Mouse (Mus musculus) heart, adult 11 months (tissue): Measurements from ENCODE around the gene Stk35.

Source experiments
- DNase-seq: peaks from one replicate; pipeline ENCODE4 v3.0.0; 2022

The Stk35 gene

DNA sequence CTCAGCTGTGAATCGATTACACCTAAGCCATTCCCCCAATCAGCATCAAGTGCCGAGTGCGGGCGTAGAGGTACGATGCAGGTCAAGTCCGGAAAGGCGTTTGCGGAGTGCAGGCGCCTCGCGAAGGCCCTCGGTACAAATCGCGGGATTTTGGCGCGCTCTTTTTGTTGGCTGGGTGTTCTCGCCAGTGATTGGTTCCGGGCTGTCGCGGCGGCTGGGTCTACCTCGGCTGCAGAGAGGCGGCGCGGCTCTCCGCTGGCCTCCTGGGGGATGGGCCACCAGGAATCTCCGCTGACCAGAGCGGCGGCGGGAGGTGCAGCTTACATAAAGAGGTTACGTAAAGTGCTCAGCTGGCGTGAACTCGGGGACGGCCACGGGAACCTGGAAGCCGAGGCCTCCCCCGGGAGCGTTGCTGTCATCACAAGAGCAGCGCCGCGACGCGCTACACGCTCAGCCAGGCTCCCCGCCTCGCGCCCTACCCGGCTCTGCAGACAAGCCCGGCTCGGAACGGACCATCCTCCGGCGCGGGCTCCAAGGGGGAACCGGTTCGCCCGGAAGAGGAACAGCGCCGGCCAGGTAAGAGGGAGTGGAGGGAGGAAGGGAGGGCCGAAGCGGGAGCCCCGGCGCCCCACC is at the start of gene Stk35:
Gene Stk35 (plus strand): TSS at position 247 of the 633 bp plus-strand sequence.
- peak; percentile 100 for DNase-seq

DNA sequence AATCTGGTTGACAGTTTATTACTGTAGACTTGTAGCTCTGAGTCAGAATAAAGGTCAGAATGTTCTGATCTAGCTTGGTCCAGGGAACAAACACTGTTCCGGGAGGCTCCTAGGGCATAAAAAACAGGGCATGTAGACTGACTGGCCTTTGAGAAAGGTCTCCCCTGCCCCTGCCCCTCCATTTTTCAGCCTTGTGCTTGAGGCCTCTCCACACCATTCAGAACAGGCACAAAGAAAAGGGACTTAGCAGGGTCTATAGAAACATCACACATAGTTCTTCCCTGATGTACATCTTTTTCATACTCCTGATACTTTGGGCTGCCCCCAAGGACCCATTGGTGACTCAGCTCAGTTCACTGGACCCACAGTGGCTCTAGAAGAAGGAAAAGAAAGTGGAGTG is 18.3 kb upstream of the Stk35 start:
- DNase-seq, result no peak

DNA sequence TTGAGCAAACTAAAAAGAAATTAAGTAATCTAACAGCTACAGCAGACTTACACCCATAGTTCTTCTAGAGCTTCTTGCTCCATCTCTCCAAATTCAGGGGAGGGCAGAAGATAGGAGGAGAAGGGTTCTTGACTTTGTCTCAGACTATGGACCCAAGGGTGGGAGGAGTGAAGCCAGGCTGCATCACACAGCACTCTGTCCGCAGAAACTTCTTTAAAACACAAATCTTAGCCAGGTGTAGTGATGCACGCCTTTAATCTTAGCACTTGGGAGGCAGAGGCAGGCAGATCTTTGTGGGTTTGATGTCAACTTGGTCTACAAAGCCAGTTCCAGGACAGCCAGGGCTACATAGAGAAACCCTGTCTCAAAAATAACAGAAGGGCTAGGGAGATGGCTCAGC is 3.8 kb upstream of the Stk35 start:
- DNase-seq, result peak; percentile 79

DNA sequence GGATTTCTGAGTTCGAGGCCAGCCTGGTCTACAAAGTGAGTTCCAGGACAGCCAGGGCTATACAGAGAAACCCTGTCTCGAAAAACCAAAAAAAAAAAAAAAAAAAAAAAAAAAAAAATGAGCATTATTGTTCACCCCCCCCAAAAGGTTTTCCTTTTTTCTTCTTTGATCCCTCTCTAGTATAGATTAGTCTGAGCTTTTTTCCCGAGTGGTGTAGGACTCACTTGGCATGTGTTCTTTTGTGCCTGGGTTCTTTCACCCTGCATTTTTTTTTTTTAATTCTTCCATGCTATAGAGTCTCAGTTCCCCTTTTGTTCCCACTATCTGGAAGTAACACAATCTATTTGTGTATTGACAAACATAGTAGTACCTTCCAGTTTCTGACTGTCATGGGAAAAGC is 2.6 kb upstream of the Stk35 start:
- DNase-seq, result no peak

DNA sequence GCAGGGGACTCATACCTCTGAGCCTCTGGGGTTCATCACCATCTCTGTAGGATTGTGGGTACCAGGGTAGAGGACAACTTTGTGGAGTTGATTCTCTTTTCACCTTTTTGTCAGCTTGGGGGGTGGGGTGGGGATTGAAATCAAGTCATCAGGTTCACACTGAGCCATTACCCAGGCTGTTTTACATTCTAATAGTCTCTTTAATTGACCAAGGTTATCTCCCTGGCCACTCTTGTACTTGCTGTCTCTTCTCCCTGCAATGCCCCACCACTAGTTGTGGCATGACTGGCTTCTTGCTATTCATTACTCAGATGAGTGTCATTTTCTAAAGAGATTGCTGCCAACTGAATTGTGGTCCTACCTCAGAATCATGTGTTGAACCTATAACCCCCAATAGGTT is 1.9 kb upstream of the Stk35 start:
- DNase-seq, result peak; percentile 68

DNA sequence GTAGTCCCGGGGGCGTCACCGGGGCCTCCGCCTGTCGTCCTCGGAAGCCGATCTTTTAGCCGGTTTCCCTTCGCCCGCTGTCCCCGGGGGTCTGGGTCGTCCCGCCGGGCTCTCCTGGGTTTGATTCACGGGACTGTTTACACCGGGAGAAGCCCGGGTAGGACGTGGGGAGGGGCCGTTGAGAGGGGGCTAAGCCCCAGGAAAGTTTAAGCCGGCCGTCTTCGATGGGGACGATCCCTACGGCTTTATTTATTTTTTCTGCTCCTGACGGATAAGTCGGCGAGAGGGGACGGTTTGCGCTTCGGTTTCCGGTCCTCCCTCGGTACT is 550 bp downstream of the Stk35 start:
- no peak for DNase-seq

DNA sequence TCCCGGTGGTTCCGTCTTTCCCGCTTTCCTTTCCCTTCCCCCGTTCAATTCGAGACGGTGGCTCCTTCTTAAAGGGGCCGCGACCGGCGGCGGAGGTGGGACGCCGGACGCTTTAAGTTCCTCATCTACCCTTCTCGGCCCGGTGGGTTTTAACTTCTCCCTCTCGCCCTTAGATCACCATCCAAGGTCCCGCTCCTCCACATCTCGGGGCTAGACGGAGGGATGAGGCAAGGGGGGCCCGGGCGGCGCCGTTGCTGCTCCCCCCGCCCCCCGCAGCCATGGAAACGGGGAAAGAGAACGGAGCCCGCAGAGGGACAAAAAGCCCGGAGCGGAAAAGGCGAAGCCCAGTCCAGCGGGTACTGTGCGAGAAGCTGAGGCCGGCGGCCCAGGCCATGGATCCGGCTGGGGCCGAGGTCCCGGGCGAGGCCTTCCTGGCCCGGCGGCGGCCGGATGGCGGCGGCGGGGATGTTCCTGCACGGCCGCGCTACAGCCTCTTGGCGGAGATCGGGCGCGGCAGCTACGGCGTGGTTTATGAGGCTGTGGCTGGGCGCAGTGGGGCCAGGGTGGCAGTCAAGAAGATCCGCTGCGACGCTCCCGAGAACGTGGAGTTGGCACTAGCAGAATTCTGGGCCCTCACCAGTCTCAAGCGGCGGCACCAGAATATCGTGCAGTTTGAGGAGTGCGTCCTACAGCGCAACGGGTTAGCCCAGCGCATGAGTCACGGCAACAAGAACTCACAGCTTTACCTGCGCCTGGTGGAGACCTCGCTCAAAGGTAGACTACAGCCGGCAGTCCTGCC is 1.1 kb downstream of the Stk35 start:
- peak; percentile 99 for DNase-seq

DNA sequence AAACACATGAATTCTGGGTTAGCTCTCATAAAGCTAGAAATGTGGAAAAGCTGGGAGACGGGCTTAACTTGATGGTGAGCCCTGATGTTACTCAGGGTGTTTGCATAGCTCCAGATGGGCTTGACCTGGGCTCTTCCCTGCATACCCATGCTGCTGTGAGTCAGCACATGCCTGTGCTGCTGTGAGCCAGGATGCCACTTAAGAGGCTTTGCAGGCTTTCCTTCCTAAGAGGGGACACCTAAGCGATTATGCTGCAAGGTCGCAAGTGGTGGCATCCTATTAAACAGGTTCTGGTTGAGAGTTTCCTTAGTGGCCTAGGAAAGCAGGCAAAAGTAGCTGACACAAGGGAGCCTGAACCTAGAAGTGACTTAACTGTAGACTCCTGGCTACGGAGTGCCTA is 5.2 kb downstream of the Stk35 start:
- DNase-seq, result peak; percentile 92

DNA sequence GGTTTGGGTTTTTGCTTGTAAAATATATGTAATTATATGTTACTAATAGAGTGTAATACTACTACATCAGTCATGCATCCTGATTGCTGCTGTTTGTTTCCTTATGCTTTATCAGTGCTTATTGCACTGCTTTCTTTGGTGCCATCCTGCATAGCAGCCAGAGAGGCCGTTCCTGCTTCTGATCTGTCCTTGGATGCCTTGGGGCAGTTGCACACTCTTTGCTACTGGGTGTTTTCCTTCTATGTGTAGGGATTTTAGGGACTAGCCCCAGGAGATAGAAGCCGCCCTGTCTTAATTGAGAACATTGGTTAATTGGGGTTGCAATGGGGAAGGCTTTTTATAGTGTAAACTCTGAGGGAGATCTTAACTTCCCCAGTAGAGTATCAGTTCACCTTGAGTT is 6.2 kb downstream of the Stk35 start:
- peak; percentile 58 for DNase-seq

DNA sequence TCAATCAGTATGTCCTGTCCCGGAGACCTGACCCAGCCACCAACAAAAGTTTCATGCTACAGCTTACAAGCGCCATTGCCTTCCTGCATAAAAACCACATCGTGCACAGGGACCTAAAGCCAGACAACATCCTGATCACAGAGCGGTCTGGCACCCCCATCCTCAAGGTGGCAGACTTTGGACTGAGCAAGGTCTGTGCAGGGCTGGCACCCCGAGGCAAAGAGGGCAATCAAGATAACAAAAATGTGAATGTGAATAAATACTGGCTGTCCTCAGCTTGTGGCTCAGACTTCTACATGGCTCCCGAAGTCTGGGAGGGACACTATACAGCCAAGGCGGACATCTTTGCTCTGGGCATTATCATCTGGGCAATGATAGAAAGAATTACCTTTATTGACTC is 10.2 kb downstream of the Stk35 start:
- peak; percentile 74 for DNase-seq

DNA sequence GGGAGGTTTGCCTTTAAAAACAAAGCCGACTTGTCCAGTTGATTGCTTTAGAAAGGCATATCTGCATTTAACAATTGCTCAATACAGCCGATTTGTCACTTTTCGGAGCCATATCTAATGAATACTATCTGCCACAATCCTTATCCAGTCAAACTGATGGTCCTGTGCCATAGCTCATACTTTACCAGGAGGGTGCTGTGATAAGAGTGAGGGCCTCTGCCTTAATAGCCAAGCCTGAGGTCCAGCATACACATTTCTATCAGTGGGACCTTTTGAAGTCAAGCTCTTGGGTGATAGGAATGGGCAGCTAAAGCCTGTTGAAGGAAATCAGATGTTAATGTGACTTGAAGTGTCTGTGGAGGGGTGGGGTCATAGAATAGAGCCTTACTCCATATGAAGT is 13.7 kb downstream of the Stk35 start:
- DNase-seq, result no peak

DNA sequence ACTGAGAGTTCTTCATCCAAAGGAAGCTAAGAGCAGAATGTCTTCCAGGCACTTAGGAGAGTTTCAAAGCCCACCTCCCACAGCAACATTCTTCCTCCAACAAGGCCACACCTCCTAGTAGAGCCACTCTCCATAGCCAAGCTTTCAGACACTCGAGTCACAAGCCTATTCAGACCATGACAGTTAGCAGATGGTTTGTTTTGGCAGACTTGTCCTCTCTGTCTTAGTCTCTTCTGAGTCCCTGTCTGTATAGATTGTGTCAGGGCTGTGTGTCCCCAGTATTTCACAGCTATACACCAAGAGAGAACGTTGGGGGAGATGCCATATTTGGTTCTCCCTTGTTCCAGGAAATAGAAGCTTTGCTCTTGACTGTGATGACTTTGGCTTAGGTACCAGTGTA is 14.8 kb downstream of the Stk35 start:
- no peak for DNase-seq

DNA sequence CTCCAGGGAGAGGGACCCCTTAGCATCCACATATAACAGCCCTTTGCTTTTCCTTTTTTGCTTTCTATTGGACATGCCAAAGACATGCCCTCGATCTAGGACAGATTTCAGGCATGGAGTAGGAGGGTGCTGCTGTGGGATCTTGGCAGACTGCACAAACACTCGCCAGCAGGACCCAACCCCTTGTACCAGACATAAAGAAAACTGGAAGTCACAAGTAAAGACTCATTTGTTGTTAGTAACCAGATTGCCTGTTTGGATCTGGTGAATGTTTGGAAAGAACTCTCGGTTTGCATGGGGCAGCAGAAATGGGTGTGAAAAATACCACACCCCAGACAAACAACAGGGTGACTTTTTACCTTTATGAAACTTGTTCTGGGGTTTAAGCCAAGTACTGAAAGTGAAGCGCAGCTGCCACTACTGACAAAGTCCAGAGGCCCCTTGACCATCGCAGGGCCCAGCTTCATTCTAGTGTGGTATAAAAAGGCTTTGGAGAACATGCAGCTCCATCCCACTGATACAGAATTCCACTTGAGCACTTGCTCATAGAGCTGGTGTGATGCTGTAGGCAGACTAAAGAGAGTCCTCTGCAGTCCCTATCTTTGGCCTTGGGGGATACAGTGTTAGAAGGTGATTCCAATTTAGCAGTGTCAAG is 17.4 kb downstream of the Stk35 start:
- DNase-seq, result peak; percentile 94

DNA sequence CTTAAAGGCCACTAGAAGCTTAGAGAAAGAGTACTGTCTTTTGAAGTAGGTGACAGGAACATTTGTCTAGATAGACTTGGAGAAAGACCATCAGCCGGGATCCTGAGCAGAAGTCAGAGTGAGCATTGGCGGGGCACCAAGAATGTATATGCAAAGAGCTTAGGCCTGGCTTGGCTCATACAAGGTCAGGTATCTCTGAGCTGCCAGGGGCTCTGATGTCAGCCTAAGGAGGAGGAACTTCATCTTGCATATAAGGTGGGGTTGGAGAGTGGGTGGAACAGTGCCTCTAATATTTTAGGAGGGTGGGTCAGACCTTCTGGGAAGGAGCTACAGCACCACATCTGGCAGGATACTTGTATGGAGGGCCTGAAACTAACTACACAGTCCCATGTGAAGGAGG is 18.6 kb downstream of the Stk35 start:
- DNase-seq, result peak; percentile 93

DNA sequence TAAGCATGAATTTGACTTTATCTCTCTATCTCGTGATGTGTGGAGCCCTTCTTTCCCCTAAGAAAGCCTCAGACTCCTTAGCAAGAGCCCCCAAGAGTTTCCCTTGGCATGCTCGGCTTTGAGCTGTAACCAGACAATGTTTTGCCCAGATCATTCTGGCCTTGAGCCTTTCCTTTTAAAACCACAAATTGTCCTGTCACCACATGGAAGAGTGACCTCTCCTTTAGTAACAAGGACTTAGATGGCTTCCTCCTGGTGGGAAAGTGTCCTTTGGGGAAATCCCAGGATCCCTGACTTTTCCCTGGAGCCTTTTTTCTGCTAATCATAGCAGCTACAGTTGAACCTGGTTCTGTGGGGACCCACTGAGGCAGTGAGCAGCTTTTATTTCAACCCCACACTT is 19.2 kb downstream of the Stk35 start:
- peak; percentile 88 for DNase-seq

DNA sequence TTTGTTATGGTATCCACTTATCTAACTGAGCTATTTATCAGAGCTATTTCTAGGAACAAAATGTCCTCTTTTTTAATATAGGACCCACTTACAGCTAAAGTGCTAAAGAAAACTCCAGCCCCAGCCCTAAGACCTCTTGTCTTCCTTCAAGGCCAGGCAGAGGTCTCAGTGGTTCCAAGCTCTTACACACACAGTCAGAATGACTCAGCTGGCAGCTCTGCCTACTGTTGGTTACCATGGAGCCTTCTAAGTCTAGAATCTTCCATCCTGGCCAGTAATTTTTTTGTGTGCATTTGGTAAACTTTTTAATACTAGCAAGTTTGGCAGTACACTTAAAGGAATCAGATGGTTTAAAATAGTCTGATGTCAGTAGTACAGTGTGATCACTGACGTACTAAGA is 19.6 kb downstream of the Stk35 start:
- DNase-seq, result peak; percentile 77

DNA sequence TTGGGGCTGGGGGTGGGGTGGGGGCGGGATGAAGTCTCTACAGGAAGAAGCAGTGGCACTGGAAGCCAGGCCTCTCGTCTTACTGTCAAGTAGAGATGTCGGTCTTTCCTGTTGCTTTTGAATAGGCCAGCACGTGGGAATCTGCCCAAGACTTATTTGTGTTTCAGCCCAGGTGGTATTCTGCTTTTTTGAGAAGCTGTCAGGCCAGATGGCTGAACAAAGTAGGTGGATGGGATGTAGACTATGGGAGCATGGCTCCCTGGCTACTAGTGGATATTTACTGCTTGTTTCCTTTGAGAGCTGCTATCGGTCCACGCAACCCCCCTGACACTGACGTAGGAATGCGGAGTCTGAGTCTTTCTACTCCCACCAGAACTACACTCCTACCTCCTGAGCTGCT is 20.7 kb downstream of the Stk35 start:
- peak; percentile 78 for DNase-seq

DNA sequence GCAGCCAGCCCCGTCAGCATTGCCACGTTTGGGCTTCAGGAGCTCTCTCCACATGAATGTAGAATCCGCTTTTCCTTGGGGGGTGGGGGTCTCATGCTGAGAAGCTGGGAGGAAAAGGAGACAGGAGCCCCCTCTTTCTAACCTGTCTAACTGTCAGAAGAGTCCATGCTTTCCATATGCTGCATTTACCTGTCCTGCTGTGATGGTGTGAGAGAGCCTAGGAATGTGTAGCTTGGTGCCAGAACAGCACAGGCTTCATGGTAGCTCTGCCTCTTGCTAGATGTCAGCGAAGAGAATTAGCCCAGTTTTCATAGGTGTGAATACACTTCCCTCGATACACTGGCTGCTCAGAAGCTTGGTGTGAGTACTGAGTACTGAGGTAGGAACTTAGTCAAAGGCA is 21.3 kb downstream of the Stk35 start:
- peak; percentile 79 for DNase-seq

DNA sequence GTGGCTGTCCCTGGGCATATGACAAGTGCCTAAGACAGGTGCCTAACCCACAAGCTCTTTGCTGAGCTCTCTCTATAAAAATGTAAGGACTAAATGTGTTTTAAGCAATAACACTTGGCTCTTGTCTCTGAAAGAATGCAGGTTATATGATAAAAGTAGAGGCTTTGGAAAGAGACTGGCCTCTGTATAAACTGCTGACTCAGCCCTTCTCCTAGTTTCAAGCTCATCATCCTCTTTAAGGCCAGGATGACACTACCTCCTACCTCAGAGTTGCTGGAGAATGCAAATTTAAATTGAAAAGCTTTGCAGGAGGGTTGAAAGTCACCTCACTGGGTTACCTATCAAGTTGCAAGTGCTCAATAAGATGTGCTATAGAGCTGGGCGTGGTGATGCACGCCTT is 23.0 kb downstream of the Stk35 start:
- DNase-seq, result peak; percentile 55

DNA sequence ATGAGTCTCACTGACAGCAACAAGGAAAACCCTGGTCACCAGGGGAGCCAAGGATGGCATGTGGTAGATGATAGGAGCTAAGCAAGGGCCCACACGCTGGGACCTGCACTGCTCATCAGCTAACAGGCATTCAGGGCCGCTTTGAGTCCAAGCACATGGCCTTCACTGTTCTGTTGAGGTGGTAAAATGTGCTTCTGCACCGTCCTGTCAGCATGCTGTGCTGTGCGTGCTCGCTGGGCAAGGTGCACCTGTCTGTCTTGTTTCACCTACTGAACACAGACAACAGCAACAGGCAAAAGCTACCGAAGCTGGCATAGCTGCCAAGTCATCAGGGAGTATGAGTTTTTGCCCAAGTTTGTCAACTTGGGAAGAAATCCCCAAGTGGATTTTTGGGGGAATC is 23.9 kb downstream of the Stk35 start:
- peak; percentile 61 for DNase-seq

DNA sequence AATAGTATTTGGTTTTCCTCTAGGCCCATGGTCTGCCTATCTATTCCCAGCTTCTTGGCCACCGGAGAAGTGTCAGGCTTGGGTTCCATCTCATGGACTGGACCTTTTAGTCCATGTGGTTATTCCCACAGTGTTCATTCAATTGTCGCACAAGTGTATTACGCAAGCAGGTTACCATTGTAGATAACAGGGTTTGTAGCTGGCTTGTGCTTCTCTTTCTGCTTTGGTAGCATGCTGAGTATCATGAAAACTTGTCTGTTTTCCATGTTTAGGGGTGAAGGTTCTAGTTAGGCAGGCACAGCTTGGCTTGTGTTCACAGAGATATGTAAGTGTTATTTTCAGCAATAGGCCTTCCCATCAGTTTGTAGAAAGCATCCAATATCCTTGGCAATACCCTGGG is 25.8 kb downstream of the Stk35 start:
- DNase-seq, result peak; percentile 86

DNA sequence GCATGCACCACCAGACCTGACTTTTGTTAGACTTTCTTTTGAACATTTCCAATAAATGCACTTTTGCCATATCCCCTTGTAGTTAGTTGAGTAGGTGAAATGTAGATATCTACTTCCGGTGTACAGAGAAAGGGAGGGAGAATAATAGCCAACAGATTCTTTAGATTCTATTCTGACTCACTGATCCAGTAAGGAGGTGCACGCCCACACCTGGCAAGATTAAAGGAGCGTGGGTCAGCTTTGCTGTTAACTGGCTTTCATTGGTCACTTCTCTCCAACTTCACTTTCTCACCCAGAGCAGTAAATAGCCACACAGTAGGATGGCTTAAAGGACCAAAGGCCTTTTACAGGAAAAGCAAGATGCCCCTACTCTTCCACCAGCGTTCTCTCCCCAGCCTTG is 32.7 kb downstream of the Stk35 start:
- DNase-seq, result peak; percentile 66

DNA sequence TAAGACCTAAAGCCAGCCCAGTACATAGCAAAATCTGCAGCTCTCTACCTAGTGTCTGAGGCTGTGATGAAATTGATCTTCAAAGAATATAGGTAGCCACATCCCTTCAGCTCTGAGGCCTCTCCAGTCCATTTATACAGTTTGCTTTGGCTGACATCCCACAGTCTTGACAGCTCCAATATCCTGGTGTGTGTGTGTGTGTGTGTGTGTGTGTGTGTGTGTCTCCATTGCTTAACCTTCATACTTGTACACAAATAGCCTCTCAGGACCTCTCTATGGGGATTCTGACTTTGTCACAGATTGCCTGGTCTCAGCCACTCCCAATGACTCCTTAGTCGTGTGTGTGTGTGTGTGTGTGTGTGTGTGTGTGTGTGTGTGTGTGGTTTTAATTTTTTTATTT is 33.9 kb downstream of the Stk35 start:
- peak; percentile 60 for DNase-seq

DNA sequence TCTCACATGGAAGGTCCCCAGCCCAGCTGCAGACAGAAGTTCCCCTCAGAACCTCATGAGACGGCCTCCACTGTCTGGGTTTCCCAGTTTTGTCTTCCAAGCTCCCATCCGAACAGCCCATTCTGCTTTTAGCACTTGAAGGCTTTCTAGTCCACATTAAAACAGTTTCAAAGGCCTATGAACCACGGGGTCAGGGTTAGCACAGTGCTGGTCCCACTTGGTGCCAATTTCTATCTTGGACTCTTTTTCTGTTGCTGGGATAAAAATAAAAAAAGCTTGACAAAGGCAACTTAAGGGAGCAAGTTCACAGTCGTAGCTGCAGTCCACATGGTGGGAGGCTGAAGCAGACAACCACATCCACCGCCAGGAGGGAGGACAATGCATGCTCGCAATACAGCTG is 34.6 kb downstream of the Stk35 start:
- DNase-seq, result peak; percentile 56
